Mouse (Mus musculus) cerebellum, adult 9-11 months (tissue): ENCODE data around the gene Lbhd2.

Source experiments
- DNase-seq: peaks from one replicate; pipeline ENCODE4 v3.0.0; 2022

The Lbhd2 gene

GRCm38 (mm10) chr12:111450359-111450758, 43.8 kb downstream of the Lbhd2 start:
- DNase-seq = no peak

- DNase-seq = no peak
Measured at GRCm38 (mm10) chr12:111451561-111451960, 45.0 kb downstream of the Lbhd2 start.

GRCm38 (mm10) chr12:111454021-111454420, 47.4 kb downstream of the Lbhd2 start:
- DNase-seq = no peak

- DNase-seq = no peak
Measured at GRCm38 (mm10) chr12:111454543-111455280, 48.1 kb downstream of the Lbhd2 start.

GRCm38 (mm10) chr12:111455311-111455846, 48.8 kb downstream of the Lbhd2 start:
- DNase-seq = no peak

GRCm38 (mm10) chr12:111455860-111456259, 49.3 kb downstream of the Lbhd2 start:
- DNase-seq = no peak

GRCm38 (mm10) chr12:111457742-111458141, 51.1 kb downstream of the Lbhd2 start:
- no peak for DNase-seq
